ENCODE assay signal across 8 mouse cellular contexts in genomic region chr10:99615779-99616178, GRCm38 (mm10).
DNase-seq lines count a peak whose midpoint lies in the region; ATAC-seq lines count a peak whose summit lies in the region.

No protein-coding gene starts in this region.

- intact Hi-C loops in left cerebral cortex, postnatal 4 days (cut with DNase I) = loop anchor here (5.0 kb wide), 2 partner anchors 448 to 503 kb away; no protein-coding TSS in a partner anchor

- H3K4me1 ChIP-seq in heart, embryonic 12.5 days (replicated peaks) = no peaks in the 10 kb centered on the region

- no peak overlapping the region for H3K9ac ChIP-seq in heart, embryonic 12.5 days

- H3K9me3 ChIP-seq in heart, embryonic 12.5 days (replicated peaks) = no peaks in the 10 kb centered on the region

- H3K27ac ChIP-seq in heart, embryonic 12.5 days (ENCODE audit: poor library complexity, severe bottlenecking) = no peak overlapping the region

- no peaks in the 10 kb centered on the region for H3K27me3 ChIP-seq in heart, embryonic 12.5 days (replicated peaks)

- no peak overlapping the region for H3K4me3 ChIP-seq in heart, embryonic 12.5 days

- H3K4me2 ChIP-seq in heart, embryonic 12.5 days = no peak overlapping the region

- WGBS in heart, embryonic 12.5 days = 17% methylated on average over 6 of the region's 6 CpGs

- DNase-seq in heart, adult 11 months = peak; percentile 94
- peak; percentile 95 to 97 for DNase-seq in cerebellum, postnatal 10 days
- DNase-seq in frontal cortex, postnatal 36 days (ENCODE audit: low spot score in 2 of 2) = peak; percentile 88 to 96
- peak; percentile 85 for DNase-seq in kidney, adult 18-20 months
- DNase-seq in left cerebral cortex, postnatal 4 days = peak; percentile 94
- peak; percentile 27 to 68 for DNase-seq in monocyte, adult 2 months (ENCODE audit: low read depth in 1 of 2, low spot score in 2 of 2)
- peak; percentile 52 to 76 for DNase-seq in spleen, postnatal 14 days (ENCODE audit: low spot score in 2 of 2)

- ATAC-seq in heart, embryonic 12.5 days (ENCODE audit: insufficient number of reproducible peaks, low FRiP score) = no peak

- no peaks in the 10 kb centered on the region for H3K36me3 ChIP-seq in heart, embryonic 12.5 days
